Mouse (Mus musculus) sigmoid colon, adult 10 weeks (tissue): ENCODE data around the gene Lum. TPM values are rescaled to one million over a fixed set of nuclear protein-coding genes. Genes with fewer than 3 reads are reported as not detected.

Experiments used
- polyA plus RNA-seq: library from polyadenylated mRNA; stranded (reverse); fragments of 350-450 nt; fragmentation: Illumina TruSeq; extraction: RNeasy Lipid Tissue Mini Kit (QIAGEN cat#74804); gene quantifications from one replicate; pipeline ENCODE4 v1.2.3, GENCODE M21; 2014; ENCODE audit warnings: low read depth, low replicate concordance

Lum gene
- polyA plus RNA-seq = 204 TPM

DNA sequence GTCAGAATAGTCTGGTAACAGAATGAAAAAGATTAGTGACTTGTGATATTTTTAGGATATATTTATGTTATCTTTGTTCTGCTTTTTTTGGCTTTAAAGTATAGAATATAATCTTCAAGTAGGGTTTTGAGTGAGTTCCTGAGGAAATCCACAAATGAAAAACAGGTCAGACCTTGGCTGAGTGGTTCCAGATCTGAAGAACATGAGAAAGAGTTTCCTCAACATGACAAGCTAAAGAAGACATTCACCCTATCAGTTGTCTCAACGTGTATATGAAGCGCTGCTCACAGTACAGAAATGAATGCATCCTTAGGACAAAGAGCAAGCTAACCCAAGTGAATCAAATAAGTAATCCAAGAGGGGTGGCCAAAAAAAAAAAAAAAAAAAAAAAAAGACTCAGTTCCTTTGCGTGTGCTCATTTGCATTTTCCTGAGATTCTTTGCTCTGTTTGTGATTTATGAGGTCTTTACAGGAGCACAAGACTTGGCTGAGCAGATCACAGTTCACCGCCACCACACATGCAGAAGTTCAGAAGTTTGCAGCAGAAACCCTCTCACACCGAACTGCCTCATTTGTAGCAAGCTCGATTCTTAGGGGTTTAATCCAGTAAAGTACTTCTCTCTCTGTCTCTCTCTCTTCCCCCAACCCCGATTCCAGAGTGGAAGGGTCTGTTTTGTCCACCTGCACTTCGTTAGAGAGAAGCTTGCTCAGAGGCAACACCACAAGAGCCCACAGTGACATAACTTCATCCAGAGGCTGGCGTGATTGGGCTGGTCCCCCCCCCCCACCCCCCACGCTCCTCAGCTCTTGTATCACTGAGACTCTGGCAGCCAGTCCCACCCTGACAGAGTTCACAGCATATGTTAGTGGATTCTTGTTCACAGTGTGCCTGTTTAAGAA is at the start of gene Lum:
Lum (plus strand) TSS at position 172 of the 900 bp plus-strand sequence.

DNA sequence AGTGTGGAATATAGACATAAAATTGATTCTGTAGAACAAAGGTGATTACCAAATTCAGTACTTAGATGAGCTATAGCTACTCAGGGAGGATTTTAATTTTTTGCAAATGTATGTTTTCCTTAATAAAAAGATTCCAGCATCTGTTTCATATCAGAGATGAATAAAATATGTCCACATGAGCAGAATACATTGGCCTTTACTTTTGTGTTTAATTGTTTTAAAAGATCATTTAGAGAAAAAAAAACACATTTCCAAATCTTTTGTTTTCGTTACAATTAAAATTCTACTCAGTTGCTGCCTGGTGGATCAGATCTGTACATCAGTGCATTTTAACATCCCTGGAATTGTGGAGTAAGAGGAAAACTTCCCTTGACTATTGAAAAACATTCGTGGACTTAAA is 41.7 kb downstream of the Lum start, which contains the start of gene Kera:
Kera (plus strand) TSS at position 301 of the 400 bp plus-strand sequence.

Other genes starting within 250 kb of the Lum start
- gene Dcn, start 85.5 kb upstream of the Lum start, polyA plus RNA-seq = 807 TPM
- gene Kera, start 41.8 kb downstream of the Lum start, polyA plus RNA-seq = not detected
- not detected for gene Epyc, start 78.9 kb downstream of the Lum start, polyA plus RNA-seq
- gene Ccer1, start 127.9 kb downstream of the Lum start, polyA plus RNA-seq = not detected
- gene C030005K15Rik, start 161.6 kb downstream of the Lum start, polyA plus RNA-seq = not detected